Mouse (Mus musculus) kidney, postnatal 10 days (tissue): Measurements from ENCODE around the gene Slc28a2.
"Not testable (repeated sequence)": the region's sequence is repeated elsewhere in the genome, so short reads cannot be mapped to it uniquely, and the experiment has no call there.

Experiments
- DNase-seq: peaks from one replicate; pipeline ENCODE4 v3.0.0; 2021; ENCODE audit warnings: mixed read lengths

Gene Slc28a2

DNA sequence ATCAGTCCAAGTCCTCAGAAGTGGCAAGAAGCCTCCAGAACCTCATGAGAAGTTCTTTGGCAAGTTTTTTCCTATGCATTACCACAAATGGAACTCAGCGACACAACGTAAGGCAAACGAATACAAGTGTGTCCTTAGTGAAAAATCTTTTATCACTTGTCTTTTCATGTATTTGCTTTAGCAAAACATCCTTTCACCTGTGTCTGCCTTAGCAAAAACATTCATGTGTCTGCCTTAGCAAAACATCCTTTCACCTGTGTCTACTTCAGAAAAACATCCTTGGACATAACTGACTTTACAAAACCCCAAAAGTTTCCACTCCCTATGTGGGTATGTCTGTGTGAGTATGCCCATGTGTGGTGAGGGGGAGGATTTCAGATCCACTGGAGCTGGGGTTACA, 42.9 kb downstream of the Slc28a2 start:
- no peak for DNase-seq

DNA sequence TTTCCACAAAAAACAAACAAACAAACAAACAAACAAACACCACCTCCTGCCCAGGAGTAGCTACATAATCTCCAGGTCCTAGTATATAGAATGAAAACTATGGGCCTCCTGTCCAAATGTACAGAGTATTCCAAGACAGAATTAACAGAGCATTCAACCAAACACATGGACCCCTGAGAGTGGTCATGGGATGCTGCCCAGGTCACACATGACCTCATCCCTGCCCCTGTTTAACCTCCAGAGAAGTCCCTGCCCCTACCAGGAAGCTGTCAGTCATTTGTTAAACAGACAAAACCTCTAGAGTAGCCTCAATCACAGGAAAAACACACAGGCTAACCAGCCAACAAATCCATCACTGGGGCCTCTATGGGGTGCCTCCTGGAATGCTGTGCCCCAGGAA, 50.3 kb downstream of the Slc28a2 start:
- DNase-seq = no peak

DNA sequence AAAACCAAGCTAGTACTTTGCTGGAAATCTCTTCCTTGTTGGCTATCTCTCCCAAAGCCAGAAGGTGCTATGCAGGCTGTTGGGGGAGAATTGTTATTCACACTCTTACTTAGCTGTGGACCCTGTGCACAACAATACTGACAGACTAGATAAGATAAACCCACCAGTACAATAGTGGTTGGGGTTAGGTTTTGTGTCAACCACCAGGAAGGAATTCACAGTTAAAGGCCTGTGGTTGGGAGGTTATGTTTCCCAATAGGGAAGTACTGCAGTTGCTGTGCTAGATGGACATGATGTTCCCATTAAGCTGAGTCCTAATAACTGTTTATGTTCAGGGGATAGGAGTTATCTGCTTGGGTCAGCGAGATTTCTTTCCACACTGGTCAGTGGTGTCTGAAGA, 57.5 kb downstream of the Slc28a2 start:
- not testable (repeated sequence) for DNase-seq

DNA sequence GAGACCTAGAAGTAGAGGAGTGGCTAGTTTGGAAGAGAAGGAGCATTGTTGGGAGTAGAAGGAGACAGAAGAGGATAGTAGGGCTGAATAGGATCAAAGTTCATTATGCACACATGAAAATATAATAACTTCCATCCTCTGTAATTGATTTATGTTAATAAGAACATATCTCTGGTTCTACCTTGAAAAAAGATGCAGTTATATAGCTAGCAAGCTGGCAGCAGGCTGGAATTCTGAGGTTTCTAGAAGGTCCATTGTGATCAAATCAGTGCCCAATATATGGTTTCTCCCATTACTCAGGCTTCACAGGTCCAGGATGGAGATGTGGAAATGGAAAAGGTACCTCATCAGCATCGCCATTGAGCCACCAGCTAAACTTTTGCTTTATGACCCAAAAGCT, 58.4 kb downstream of the Slc28a2 start, which contains the start of gene Gm14085:
Gene Gm14085 (plus strand): TSS at position 301 of the 400 bp plus-strand sequence.
- DNase-seq = no peak

DNA sequence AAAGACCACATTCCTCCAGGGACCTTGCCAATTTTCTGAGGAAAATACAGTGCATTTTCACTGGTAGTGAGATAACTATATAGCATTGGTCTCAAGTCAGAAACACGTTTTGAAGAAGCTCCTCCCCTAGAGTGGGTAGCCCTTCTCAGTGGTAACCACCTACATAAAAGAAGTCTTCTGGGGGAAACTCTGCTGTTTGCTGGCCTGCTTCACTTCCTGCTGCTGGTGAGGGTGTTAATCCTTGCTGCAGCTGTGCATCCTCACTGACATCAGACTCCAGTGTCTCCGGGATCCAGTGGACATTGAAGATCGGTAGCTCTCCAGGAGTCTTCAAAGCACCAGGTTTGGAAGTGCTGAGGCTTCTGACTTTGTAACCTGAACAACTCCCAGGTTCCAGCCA, 59.4 kb downstream of the Slc28a2 start:
- DNase-seq = not testable (repeated sequence)

DNA sequence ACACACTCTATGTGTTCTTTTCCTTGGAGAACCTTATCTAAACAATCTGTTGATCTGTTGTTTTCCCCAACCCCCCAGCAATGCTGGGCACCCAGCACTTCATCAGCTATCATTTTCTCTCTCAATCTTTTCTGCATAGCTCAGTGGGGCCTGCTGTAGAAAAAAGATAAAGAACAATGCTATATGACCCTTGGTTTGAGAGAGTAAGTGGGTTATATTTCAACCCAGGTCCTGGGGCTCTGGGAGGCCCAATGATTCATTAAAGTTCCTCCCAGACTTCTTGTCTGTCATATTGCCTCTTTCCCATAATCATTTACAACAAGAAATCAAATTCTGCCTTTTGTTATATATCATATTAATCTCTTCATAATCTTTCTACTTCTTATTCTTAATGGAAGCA, 59.8 kb downstream of the Slc28a2 start:
- DNase-seq = not testable (repeated sequence)

DNA sequence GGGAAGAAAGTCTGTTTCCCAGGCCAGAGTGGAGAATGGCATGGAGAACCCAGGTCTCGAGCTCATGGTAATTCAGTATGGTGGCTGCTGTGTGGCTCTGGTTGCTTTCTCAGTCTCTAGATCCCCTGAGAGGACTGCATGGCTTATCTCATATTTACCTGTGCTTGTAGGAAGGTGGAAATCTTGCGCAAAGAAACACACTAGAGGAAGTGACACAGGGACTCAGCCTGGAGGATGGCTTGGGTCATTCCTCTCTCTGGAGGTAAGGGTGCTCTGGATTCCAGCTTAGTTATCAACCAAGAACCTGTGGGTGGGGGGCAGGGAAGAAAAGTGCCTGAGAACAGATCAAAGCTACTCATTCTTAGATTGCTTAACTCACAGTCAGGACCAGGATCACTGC, 60.4 kb downstream of the Slc28a2 start:
- DNase-seq = no peak
